Mouse (Mus musculus) spleen, embryonic (tissue): ENCODE data around the gene 1700034J05Rik.

Source experiments
- CTCF ChIA-PET: fragments of 350-600 bp; sonication (Branson Sonifier 250); formaldehyde crosslinking; loops from one replicate; lab custom pipeline; 2022; lab: Charles Lee

Gene 1700034J05Rik

DNA sequence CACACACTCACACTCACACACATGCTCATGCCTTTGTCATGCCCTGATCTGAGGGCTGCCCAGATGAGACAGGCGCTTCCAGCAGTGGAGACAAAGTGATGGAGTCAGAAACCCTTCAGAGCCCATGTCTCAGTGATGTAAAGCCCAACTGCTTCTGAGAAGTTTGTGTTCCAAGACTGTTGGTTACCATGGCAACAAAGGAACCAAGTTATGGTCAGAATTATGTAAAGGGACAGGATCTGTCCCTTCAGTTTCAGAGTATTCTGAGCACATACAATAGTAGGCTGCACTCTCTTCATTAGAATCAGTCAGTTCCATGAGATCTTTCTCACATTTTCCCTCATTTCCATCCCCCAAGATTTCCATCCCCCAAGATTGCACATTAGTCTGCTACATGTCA lies at the start of gene 1700034J05Rik:
1700034J05Rik (minus strand) TSS at position 165 of the 400 bp plus-strand sequence.
- CTCF ChIA-PET: no interaction called here

DNA sequence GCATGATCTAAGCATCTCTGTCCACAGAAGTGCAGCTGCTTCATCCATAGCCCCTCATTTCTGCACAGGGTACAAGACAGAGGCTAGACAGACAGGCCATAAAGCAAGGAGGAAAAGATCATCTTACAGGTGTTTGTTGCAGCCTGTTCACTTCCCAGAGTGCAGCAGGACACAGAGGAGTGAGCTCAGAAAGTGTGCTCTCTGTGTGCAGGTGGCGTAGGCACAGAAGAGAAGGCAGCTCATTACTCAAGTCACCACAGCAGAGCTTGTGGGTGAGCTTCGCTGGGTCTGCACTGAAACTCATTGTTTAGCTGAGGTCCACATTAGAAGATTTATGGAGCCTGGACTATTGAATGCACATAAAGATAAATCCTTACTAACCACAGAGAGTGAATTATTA lies 45.5 kb upstream of the 1700034J05Rik start:
- CTCF ChIA-PET: interaction anchor here (0.7 kb wide), 1 partner anchor 123 kb away, joined by 5 read pairs; no protein-coding TSS in a partner anchor

DNA sequence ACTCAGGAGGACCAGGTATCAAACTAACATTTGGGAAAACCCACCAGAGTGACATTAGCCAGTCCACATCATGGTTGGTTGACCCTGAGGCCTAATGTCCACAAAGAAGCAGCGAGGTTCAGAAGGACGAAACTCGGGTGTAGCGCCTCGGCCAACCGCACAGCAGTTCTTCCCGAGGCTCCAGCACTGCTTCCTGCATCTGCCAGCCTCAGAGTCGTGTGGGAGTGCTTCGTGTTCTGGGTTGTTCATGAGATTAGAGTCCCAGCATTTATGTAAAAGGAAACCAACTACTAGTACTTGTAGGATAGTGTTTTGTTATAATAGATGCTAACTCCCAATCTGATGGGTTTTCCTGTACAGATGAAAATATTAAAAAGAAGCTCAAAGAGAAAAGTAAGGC lies 45.1 kb upstream of the 1700034J05Rik start:
- CTCF ChIA-PET: no interaction called here

DNA sequence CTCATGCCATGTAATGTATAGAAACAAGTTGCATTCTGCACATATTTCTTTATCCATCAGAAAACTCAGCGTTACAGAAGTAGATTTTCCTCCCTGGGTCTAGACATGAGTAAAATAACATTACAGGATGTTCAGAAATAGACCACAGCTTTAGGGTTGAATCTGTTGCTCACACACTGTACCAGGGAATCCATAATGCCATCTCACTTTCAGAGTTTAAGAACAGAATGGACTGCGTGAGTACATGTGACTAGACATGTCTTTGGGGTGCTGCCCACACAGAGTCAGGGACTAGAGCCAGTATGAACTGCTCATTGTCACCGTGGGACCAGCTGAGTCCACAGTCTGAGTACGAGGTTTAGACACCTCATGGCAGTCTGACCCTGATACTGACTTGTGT lies 44.5 kb upstream of the 1700034J05Rik start:
- CTCF ChIA-PET: interaction anchor here (0.7 kb wide), 1 partner anchor 142 kb away, joined by 3 read pairs; no protein-coding TSS in a partner anchor

DNA sequence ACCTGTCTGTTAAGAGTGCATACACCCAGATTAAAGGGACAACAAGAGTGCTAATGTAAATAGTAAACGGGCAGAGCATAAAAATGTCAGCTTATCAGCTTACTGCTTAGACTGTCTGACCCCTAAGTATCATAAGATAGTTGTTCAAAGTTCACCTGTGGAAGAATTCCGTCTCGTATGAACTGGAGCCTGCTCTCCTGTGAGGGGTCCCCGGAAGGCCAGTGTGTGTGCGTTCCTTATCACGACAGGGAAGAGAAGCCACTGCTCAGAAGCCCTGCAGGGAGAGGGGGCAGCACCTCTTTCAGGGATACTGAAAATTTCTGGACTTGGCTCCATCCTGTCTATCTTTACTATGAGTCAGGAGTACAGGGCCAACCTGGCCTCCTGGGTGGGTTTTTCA lies 42.8 kb upstream of the 1700034J05Rik start:
- CTCF ChIA-PET: no interaction called here

DNA sequence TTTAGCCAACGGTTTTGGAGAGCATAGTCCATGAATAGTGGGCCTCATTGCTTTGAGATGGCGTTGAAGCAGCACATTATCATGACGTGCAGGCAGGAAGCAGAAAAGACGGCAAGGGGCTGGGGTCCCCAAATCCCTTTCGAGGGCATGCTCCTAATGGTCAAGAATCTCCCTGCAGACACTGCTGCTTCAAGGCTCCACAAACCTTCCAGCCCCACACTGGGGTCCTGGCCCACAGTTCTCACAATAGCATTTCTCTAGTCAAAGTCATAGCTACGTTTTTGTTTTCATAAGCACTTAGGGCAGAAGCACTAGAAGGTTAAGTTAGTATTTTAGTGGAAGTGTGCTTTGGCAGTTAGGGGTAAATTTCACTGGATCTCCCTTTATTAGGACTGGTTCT lies 41.7 kb upstream of the 1700034J05Rik start:
- CTCF ChIA-PET: no interaction called here

DNA sequence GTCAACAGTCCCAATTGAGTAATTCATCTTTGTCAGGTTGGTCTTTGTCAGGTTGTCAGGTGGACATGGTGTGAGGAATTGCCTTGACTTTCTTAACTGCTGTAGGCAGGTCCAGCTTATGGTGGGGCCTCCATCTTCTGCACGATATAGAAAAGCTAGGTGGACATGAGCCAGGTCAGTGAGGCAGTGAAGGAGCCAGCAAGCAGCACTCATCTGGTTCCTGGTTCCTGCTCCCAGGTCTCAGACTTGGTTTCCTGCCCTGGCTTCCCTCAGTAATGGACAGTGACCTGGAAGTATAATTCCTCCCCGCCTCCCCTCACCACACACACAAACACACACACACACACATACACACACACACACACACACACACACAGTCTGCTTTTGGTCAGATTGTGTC lies 41.2 kb upstream of the 1700034J05Rik start:
- CTCF ChIA-PET: no interaction called here

DNA sequence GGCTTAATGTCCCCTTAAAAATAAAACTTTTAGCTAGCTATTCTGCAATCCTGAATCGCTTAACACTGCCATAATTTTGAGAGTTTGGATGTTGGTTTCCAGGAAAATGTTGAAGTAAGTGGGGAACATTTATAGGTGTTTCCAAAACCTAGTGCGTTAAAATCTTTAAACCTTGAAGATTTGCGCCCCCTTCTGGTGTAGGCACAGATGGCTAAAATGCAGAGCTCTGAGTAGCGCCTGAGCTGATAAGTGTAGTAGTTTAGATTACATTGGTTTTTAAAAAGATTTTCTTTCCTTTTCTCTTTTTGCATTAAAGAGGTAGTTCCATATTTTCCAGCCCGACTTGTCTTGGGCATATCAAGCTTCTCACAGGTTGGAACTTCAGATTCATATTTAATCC lies 40.0 kb upstream of the 1700034J05Rik start:
- CTCF ChIA-PET: interaction anchor here (0.7 to 0.8 kb wide), 2 partner anchors 30 to 131 kb away, joined by 3 read pairs; no protein-coding TSS in a partner anchor

DNA sequence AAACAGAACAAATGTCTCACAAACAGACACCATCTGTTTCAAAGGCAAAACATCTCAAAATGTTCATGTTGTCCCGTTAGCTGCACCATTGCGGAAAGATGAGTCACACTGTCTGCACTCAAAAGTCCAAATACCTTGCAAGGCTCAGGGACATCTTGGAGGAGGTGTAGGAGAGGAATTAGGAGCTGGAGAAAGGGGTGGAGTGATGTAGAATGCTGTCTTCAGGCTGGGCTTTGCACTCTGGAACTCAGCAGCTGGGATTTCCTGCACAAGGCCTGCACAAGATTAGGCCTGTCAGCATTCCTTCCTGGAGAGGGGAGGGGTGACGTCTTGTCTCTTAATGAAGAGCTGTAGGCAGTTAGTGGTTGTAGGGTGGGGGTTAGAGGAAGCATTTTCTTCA lies 30.3 kb upstream of the 1700034J05Rik start:
- CTCF ChIA-PET: no interaction called here

DNA sequence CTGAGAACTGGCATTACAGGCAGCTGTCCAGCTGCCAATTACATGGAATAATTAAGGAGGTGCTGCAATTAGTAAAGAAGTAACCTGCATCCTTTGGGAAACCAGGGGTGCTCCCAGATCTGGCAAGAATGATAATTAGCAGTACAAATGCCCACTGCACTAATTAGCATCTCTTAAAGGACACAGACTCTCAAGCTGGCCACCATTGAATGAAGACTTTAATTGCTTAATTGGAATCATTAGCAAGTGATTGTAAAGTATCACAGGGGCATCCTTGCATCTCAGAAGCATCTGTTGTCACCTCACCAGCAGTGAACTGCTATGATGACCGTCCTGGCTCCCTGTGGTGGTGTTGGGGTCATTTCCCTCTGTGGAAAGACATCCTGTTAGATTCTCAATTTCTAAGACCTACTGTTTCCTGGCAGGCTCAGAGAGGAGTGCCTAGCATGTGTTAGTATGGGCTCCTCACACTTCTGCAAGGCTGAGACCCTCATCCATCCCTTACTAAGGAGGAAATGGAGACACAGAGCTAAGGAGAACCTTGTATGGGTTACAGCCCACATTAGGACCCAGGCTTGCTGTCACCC lies 27.1 kb upstream of the 1700034J05Rik start:
- CTCF ChIA-PET: no interaction called here

DNA sequence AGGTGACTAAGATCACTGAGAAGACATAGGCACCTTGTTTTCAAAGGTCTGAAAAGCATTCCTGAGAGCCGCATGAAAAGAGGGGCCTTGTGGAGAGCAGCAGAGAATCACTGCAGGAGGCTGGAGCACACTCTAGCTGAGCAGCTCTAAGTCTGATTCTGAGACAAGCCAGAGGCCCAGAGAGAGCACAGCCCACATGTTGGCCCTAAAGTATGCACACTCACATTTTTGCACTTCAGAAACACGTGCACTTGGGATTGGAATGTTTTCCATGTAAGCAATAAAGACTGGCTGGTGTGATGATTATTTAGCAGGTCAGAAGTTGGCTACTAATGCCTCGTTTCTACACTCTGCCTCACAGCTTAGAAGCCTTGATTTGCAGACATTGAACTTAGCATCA lies 25.7 kb upstream of the 1700034J05Rik start:
- CTCF ChIA-PET: no interaction called here

DNA sequence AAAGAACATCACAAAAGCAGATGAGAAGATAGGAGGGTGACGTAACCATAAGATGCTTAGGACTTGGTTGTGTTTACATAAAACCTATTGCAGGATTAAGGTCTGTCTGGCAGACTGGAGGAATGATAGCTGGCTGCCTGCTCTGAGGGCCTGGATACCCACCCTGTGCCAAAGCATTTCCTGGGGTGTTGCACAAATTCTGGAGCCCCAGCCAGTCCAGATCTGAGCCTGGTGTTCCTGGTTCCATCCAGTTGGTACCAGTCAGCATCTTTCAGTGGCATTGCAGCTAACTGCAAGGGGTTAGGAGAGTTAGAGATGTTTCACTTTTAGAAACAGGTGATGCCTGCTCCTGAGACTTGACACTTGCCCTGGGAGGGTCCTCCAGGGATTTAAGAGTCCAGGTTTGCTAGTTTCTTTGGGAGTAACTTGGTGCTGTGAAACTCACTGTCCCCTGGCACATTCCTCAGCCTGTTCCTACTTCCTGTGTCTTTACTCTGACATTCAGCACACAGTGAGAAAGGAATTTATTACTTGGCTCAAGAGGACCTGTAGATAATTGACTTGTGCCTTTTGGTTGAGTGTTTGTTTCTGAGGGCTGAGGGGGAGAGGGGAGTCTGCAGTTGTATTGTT lies 25.0 kb upstream of the 1700034J05Rik start:
- CTCF ChIA-PET: no interaction called here

DNA sequence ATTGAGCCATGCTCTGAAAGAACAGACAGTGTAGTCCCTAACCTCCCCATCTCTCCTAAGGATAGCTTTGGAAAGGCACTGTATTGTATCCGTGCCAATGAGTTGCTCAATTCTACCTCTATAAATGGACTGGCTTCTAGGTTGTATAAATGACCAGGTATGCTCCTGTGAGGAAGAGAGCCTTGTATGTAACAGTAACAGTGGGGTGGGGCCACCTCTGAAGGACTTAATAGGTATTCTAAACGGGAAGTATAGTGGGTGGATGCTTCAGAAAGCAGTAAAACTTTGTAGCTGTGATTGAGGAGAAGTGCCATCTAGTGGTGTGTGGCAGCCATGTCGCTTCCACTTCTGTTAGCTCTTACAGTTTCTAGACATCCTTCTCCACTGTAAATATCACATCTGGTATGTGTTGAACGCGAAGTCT lies 24.5 kb upstream of the 1700034J05Rik start:
- CTCF ChIA-PET: interaction anchor here (0.5 kb wide), 1 partner anchor 58 kb away, joined by 4 read pairs; no protein-coding TSS in a partner anchor

DNA sequence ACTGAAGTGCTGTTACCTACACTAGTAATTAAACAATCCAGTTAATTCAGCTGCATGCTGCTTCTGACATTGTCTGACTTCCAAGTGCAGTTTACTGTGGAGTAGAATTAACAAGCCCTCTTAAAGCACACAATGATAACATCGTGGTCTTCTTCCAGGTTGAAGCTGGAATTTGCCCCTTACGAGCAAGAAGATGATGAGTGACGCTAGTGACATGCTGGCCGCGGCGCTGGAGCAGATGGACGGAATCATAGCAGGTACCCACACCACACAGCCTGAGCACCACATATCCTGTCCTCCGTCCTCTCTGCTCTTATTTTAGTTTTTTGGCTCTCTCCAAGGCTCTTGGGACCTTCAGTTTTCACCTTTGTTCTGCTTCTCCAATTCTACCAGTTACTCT lies 22.2 kb upstream of the 1700034J05Rik start:
- CTCF ChIA-PET: no interaction called here

DNA sequence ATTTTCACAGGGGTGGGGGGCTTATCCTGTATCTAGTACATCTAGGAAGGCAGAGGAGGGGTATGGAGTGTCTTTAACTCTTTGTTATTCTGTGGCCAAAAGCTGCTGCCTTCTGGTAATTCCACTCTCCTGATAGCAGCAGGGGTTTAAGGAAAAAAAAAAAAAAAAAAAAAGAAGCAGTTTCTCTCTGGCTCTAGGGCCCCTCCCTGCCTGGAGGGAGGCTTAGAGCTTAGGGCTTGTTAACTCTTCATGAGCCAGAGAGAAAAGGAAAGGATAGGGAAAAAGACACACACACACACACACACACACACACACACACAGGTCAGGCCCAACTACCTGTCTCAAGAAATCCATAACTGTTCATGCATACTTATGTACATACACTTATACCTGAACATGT lies 19.6 kb upstream of the 1700034J05Rik start:
- CTCF ChIA-PET: no interaction called here

DNA sequence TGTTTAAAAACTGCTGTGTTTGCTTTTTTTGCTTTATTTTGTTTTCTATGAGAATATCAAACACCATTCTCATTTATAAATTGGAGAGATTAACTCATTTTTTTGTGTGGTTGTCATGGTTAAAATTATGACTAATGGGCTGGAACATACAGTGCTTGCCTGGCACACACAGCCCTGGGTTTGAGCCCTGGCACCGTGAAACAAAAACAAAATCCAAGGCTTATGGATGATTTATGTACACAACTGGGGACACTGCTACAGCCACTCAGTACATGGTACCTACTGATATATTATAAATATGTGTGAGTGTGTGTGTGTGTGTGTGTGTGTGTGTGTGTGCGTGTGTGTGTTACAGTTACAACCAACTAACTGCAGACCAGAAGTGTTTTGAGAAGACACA lies 19.2 kb upstream of the 1700034J05Rik start:
- CTCF ChIA-PET: no interaction called here

DNA sequence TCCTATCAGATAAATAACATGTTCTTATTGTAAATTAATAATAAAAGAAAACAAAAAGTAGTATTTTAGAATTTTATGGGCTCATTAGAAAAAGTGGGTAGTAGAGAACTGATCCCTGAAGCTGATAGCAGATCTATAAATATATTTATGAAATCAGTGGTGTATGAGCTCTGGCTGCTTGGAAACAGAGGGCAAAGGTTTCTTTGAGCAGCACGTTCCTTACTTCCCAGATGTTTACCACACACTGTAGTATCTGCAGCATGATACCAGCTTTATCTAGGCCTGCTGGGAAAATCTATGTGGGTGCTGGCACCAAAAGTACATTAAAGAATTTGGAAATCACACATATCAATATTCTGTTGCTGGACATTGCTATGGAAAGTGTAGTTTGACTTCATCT lies 18.5 kb upstream of the 1700034J05Rik start:
- CTCF ChIA-PET: no interaction called here

DNA sequence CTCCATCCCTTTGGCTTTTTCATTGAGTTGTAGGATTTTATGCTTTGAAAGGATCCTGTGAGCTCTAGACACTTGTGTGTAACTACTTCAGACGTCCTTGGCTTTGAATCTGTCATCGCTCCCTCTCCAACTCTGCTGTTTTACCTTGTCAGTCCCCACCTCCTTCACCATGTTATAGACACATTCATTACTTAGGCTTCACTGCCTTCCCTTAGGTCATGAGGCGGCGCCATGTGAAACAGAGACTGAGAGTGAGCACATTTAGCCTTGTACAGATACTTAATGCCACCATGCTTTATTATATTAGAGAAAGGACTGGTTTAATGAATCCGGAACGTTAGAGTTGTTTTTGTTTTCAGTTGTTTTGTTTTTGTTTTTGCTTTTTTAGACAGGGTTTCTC lies 17.8 kb upstream of the 1700034J05Rik start:
- CTCF ChIA-PET: no interaction called here

DNA sequence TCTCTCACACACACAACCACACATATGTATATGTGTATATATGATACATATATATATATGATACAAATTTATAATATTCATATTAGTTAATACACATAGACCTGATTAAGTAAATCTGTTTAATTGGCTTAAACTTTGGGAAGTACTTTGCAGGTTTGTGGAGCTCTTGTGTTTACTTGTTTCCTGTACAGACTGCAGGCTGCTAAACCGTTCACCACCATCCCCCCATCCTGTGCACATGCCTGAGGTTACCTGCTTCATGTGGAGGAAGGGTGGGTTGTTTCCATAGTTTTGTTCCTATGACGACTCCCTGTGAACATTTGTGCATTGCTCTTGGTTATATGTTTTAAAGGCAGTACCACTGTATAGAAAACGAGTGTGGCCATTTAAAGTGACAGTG lies 17.1 kb upstream of the 1700034J05Rik start:
- CTCF ChIA-PET: no interaction called here

DNA sequence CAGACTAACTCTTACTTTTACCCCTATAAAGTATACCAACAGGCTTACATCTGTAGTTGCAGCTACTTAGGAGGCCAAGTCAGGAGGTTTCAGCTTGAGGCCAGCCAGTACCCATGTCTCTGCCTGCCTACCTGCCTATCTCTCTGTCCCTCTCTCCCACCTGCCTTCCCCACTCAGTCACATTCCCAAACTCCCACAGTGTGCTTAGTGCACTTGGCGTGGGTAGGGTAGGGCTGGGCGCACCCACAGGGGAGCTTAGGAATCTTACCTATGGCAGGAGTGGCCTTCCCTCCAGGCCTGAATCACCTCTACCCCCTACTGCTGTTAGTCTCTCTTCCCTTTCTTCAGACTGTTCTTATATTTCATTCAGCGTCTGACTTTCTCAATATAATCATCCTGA lies 16.6 kb upstream of the 1700034J05Rik start:
- CTCF ChIA-PET: no interaction called here

DNA sequence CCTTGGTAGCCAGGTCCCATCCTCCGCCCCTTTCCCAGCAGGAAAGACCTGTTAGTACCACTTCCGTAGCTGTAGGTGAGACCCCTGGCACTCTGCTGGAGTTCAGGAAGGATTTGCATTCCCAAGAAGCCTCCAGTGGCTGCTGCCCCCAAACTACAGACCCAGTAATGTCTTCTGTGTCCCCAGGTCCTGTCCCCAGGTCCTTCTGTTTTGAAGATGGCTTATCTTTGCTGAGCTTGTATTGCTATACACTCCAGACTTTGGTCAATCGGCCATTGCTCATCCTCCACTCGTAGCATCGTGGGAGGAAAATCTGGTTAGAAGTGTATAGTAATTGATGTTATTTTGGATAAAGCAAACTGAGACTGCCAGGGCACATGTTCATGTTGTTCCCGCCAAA lies 13.6 kb upstream of the 1700034J05Rik start:
- CTCF ChIA-PET: no interaction called here

DNA sequence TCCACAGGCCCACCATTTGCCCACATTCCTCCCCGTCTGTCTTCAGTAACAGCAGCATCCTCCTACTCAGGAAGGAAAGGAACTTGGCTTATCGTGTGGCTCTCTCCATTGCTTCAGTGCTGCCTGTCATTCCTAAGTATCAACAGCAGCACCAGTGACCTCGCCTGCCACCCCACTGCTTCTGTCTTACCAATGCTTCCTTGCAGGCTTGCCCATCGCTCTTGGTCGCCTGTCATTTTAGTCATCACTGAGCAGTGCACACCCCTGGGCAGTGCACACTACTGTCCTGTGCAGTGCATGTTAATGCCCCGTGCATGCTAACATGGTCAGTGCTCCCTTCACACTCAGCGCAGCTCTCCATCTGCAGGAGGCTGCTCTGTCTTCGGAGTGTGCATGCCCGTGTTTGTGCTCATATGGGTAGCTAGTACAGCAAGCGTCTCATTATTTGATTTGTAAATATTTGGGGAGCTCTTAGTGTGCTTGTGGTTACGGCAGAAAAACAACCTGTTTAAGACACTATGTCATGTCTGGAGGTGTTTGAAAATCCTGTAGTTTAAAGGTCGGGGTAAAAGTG lies 12.3 kb upstream of the 1700034J05Rik start:
- CTCF ChIA-PET: no interaction called here

DNA sequence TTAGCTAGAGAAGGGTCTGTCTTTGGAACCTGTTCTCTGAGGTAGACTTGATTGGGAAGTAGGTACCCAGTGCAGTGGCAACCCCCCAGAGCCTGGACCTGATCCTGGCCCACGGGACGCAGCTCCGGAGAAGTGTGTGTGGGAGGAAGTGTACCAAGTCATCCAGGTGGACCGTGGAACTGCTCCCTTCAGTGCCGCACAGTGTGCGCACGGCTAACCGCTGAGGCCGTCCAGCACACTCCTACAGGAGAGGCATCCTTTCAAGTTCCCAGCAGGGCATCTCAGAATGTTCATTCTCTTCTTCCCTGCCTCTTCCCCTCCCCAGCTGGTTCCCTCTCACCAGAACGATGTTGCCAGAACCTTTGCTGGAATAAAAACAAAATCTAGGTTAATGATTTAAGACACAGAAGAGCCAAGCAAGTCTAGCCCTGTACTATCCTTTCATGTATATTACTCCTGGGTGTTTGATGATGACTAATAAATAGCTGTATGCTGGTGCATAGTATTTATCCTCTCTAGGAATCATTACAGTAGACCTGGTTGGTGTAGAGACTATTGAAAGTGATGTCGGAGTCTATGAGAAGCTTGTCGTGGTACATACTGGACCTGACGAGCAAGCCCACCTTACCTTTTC lies 11.0 kb upstream of the 1700034J05Rik start:
- CTCF ChIA-PET: no interaction called here
